Mouse (Mus musculus): Measurements from ENCODE around the gene Amt. TPM values are rescaled to one million over a fixed set of nuclear protein-coding genes. Genes with fewer than 3 reads are reported as not detected.
"Not testable (repeated sequence)": the region's sequence is repeated elsewhere in the genome, so short reads cannot be mapped to it uniquely, and the experiment has no call there.

Amt gene
- total RNA-seq, 2 experiments from 2014 or later: 1.6 to 1.8 TPM

GRCm38 (mm10) chr9:108280071-108280828, 16.4 kb upstream of the Amt start:
- peak; percentile 91 for DNase-seq

- DNase-seq: no peak
Measured at GRCm38 (mm10) chr9:108284410-108284809, 12.2 kb upstream of the Amt start.

- not testable (repeated sequence) for DNase-seq
Measured at GRCm38 (mm10) chr9:108287526-108288238, 9.0 kb upstream of the Amt start.

GRCm38 (mm10) chr9:108289347-108289746, 7.3 kb upstream of the Amt start:
- no peak for DNase-seq

- DNase-seq: peak; percentile 89
Measured at GRCm38 (mm10) chr9:108290016-108290750, 6.5 kb upstream of the Amt start, which contains the start of gene Nicn1. Gene Nicn1 (plus strand): TSS chr9:108290429.

- DNase-seq: no peak
Measured at GRCm38 (mm10) chr9:108290773-108291172, 5.9 kb upstream of the Amt start.

- no peak for DNase-seq
Measured at GRCm38 (mm10) chr9:108301853-108302252, 5.2 kb downstream of the Amt start.

- no peak for DNase-seq
Measured at GRCm38 (mm10) chr9:108304716-108305115, 8.1 kb downstream of the Amt start.

- no peak for DNase-seq
Measured at GRCm38 (mm10) chr9:108305170-108305569, 8.5 kb downstream of the Amt start.

- peak; percentile 99 for DNase-seq
Measured at GRCm38 (mm10) chr9:108305629-108306520, 9.2 kb downstream of the Amt start, which contains the start of the genes Rhoa and Tcta. Gene Rhoa (plus strand): TSS chr9:108306129. Gene Tcta (minus strand): TSS chr9:108306160.

- DNase-seq: peak; percentile 85
Measured at GRCm38 (mm10) chr9:108306571-108306980, 9.9 kb downstream of the Amt start.

- DNase-seq: no peak
Measured at GRCm38 (mm10) chr9:108307021-108307807, 10.6 kb downstream of the Amt start.

GRCm38 (mm10) chr9:108308141-108308540, 11.5 kb downstream of the Amt start:
- DNase-seq: no peak

GRCm38 (mm10) chr9:108317572-108317971, 20.9 kb downstream of the Amt start:
- no peak for DNase-seq

GRCm38 (mm10) chr9:108318462-108318861, 21.8 kb downstream of the Amt start:
- no peak for DNase-seq

- DNase-seq: not testable (repeated sequence)
Measured at GRCm38 (mm10) chr9:108322054-108322453, 25.4 kb downstream of the Amt start.

- no peak for DNase-seq
Measured at GRCm38 (mm10) chr9:108324784-108325183, 28.1 kb downstream of the Amt start.

GRCm38 (mm10) chr9:108325811-108326210, 29.2 kb downstream of the Amt start:
- no peak for DNase-seq

GRCm38 (mm10) chr9:108337848-108338550, 41.3 kb downstream of the Amt start:
- DNase-seq: no peak

GRCm38 (mm10) chr9:108338551-108338885, 41.9 kb downstream of the Amt start:
- DNase-seq: no peak

Data from gastrocnemius, postnatal 25 days (tissue).